In genomic region chr1:31015261-31015660, GRCm38 (mm10) we compare ENCODE assay signal across 30 mouse cellular contexts. TPM values are rescaled to one million over a fixed set of nuclear protein-coding genes. Genes with fewer than 3 reads are reported as not detected.
"Had no signal": no experiment of that assay in that cellular context is flagged by ENCODE, and none has a peak within 500 bp of the region (broad histone marks: within the 10 kb centered on the region; RNA-seq: fewer than 3 reads in every experiment).

No protein-coding gene starts in this region.

- H3K27ac ChIP-seq: gastrocnemius, adult 2 months; heart, embryonic 10.5 days; hindbrain, embryonic 10.5 days; hindbrain, embryonic 12.5 days; hindbrain, embryonic 14.5 days; intestine, embryonic 15.5 days; layer of hippocampus, adult 2 months; left cerebral cortex, adult 2 months; limb, embryonic 10.5 days; limb, embryonic 12.5 days had no signal

- H3K9ac ChIP-seq: heart, embryonic 12.5 days; hindbrain, embryonic 12.5 days; hindbrain, embryonic 14.5 days; intestine, embryonic 15.5 days; limb, embryonic 12.5 days had no signal

- ATAC-seq: hindbrain, embryonic 16.5 days; inflammation-experienced regulatory T-cells, adult 6 months; intestine, embryonic 15.5 days; intestine, postnatal 0 days had no signal

- H3K27me3 ChIP-seq: heart, embryonic 12.5 days; hindbrain, embryonic 12.5 days; intestine, embryonic 15.5 days; limb, embryonic 12.5 days had no signal

- H3K36me3 ChIP-seq: heart, embryonic 10.5 days; heart, embryonic 12.5 days; hindbrain, embryonic 10.5 days; hindbrain, embryonic 12.5 days; intestine, embryonic 15.5 days; limb, embryonic 10.5 days; limb, embryonic 12.5 days had no signal

- H3K4me2 ChIP-seq: heart, embryonic 12.5 days; hindbrain, embryonic 12.5 days; hindbrain, embryonic 14.5 days; intestine, embryonic 15.5 days; limb, embryonic 12.5 days had no signal

- DNase-seq: gastrocnemius, adult 2 months; gastrocnemius, postnatal 10 days; gastrocnemius, postnatal 25 days; heart, adult 18-20 months; heart, postnatal 10 days; heart, postnatal 4 days; kidney, adult 18-20 months; kidney, adult 8-10 months; kidney, postnatal 10 days; kidney, postnatal 25 days; kidney, postnatal 4 days had no signal

- H3K9me3 ChIP-seq: heart, embryonic 10.5 days; heart, embryonic 12.5 days; hindbrain, embryonic 10.5 days; hindbrain, embryonic 12.5 days; intestine, embryonic 15.5 days; limb, embryonic 10.5 days; limb, embryonic 12.5 days had no signal

- H3K4me3 ChIP-seq: gastrocnemius, adult 2 months; heart, embryonic 10.5 days; heart, embryonic 12.5 days; hindbrain, embryonic 10.5 days; hindbrain, embryonic 12.5 days; intestine, embryonic 15.5 days; layer of hippocampus, adult 2 months; left cerebral cortex, adult 2 months; limb, embryonic 10.5 days; limb, embryonic 12.5 days had no signal

- H3K4me1 ChIP-seq: heart, embryonic 10.5 days; heart, embryonic 12.5 days; hindbrain, embryonic 10.5 days; hindbrain, embryonic 12.5 days; intestine, embryonic 15.5 days; limb, embryonic 10.5 days; limb, embryonic 12.5 days had no signal

RNA-seq across cellular contexts. Expression of gene AC153137.1, which starts 37.5 kb away (rescaled TPM):
- polyA plus RNA-seq: frontal cortex, adult 2 months; heart, embryonic 10.5 days; heart, embryonic 12.5 days; heart, embryonic 14.5 days; heart, embryonic 16.5 days; hindbrain, embryonic 10.5 days; hindbrain, embryonic 12.5 days; hindbrain, embryonic 14.5 days; hindbrain, embryonic 16.5 days; inflammation-experienced regulatory T-cells, adult 6 months; intestine, embryonic 15.5 days; intestine, postnatal 0 days; kidney, embryonic 14.5 days; kidney, embryonic 16.5 days; limb, embryonic 10.5 days; limb, embryonic 12.5 days; limb, embryonic 14.5 days had no signal
